Mouse (Mus musculus): ENCODE results near the gene Clcn6.

GRCm38 (mm10) chr4:147969337-147969736 is 69.3 kb downstream of the Clcn6 start:
- TF ChIP-seq CTCF (IDR thresholded peaks at IDR 0.05; ENCODE audit: low read depth, low read length) (no peak), GATA1 (IDR thresholded peaks at IDR 0.05; ENCODE audit: borderline replicate concordance, low read length) (no peak)
